Mouse (Mus musculus) 416B (cell line): ENCODE results near the gene Pigc.

Experiments
- DNase-seq: peaks from one replicate; pipeline ENCODE4 v3.0.0; 2011; ENCODE audit warnings: low read depth

Gene Pigc

GRCm38 (mm10) chr1:161976255-161977182 lies 7.5 kb downstream of the Pigc start:
- peak; percentile 96 for DNase-seq

DNA sequence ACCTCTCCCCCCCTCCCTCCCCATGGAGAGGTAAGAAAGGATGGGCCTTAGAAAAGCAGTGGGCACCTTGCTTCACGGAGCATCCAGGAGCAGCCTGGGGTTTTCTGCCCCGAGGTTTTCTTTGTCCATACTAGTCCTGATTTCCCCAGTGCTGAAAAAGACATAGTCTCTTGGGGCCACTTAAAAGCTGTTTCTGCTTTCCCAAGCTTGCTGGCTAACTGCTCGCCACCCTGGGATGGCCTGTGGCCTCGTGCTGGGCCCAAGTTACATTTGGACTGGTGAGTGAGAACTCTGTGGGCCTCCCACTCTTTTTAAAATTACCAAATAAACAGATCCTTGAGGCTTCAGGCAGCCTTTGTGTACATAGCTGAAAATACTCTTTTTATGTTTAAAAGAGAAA lies 8.3 kb downstream of the Pigc start:
- DNase-seq, result no peak

DNA sequence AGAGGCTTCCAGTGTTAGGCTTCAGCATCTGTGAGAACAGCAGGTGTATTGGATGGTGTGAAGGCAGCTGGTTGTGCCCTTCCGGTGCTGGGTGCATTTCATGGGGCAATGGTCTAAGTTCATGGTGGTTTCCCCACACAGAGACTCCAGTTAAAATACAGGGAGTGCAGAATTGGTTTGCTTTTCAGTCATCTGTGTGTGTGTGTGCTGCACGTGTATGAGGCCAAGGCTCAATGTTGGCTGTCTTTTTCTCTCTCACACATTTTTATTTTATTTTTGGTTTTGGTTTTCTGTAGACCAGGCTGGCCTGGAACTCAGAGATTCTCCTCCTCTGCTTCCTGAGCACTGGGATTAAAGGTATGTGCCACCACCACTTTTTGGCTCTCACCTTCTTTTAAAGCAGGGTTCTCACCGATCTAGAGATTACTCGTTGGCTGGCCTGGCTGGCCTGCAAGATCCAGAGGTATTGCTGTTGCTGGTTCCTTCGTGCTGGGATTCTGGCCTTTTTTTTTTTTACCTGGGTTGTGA lies 9.3 kb downstream of the Pigc start:
- no peak for DNase-seq

- DNase-seq, result no peak
These were observed 10.6 kb downstream of the Pigc start, which contains the start of gene 4930558K02Rik for GRCm38 (mm10) chr1:161979536-161979935. Gene 4930558K02Rik (minus strand): TSS chr1:161979636.

DNA sequence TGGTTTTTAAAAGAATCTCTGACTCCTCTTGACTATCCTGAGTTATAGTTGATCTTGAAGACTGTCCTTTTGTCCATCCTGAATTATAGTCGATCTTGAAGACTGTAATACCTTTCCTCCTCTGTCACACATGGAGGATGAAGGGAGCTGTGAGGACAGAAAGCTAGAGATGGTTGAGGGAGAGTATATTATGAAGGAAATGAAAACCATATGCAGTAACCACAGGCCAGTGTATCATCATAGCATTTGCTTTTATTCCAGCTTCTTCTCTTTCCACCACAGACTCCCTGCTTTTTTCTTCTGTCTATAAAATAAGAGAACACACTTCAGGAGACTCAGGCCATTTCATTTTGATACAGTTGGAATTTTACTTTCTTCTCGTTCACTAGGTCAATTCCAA lies 11.1 kb downstream of the Pigc start:
- DNase-seq, result no peak

GRCm38 (mm10) chr1:161980626-161981298 lies 11.8 kb downstream of the Pigc start:
- no peak for DNase-seq

DNA sequence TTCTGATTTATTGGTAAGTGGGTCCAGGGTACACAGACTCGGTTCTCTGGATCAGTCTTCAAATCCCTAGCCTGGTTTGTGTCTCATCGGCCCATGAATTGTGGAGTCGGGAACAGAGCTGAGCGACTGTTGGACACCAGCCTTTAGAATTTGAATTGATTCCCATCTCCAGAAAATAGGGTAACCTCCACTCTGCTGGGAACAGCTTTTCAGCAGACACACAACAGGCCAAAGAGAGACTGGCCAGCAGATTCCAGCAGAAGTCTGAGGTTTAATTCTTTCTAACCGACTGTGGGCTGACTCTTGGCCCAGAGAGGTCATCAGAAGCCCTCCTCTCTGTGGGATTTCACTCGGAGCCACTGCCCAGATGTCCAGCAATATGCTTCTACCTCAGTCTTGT lies 14.5 kb downstream of the Pigc start:
- DNase-seq, result no peak

- no peak for DNase-seq
These were observed 15.1 kb downstream of the Pigc start for GRCm38 (mm10) chr1:161983979-161984566.

DNA sequence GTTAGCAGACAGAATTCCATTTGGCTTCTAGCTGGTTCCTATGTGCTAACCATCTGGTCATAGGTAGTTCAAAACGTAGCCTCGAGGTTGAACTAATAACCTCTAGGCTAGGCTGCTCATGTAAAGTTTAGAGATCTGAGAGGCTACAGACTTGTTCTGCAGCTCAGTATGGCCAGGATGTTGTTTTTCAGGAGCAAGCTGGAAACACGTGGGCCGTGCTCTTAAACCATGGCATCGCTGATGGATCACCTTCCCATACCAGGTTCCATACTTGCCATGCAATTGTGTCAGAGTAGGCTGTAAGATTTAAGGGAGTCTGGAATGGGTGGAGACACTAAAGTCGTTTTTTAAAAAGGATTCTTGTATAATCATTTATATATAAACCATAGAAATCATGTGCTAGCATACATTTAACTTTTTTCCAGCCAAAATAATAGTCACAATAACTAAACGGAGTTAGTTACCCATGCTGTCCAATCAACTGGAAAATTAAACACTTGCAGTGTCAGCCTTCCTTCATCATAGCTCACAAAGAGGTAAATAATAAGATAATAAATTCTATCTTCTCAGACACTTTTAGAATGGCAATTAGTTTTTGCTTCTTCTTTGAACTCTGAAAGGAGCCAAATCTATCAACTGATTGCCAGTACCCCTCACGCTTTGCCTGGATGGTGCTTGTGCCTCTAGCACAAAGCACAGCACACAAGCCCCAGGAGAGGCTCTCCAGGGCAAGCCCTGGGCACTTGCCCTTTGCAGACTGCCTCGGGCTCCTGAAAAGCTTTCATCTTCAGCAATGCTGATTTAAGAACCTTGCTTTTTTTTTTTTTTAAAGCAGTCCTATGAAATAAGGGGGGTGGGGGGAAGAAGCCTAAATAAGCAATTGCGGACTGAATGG lies 21.9 kb downstream of the Pigc start:
- DNase-seq, result no peak

GRCm38 (mm10) chr1:161991846-161992245 lies 22.9 kb downstream of the Pigc start:
- DNase-seq, result no peak

- DNase-seq, result no peak
These were observed 23.4 kb downstream of the Pigc start for GRCm38 (mm10) chr1:161992389-161992788.

DNA sequence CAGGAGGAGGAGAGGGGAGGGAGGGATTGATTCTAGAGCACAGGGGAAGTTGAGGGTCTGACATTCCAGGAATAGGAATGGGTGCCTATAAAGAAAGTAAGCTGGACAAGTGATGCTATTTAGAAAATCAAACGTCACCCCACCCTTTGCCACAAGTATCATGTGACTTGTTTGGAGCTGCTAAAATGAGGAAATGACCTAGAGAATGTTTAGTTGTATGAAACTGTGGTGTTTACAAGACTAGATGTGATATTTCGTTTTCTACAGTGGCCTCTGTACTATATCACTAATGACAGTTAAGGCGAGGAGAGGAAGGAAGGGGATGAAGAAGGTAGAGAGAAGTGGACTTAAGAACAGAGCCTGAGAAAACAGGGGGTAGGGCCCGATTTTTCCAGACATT lies 29.8 kb downstream of the Pigc start:
- DNase-seq, result peak; percentile 71

- DNase-seq, result no peak
These were observed 30.4 kb downstream of the Pigc start for GRCm38 (mm10) chr1:161999338-161999737.

DNA sequence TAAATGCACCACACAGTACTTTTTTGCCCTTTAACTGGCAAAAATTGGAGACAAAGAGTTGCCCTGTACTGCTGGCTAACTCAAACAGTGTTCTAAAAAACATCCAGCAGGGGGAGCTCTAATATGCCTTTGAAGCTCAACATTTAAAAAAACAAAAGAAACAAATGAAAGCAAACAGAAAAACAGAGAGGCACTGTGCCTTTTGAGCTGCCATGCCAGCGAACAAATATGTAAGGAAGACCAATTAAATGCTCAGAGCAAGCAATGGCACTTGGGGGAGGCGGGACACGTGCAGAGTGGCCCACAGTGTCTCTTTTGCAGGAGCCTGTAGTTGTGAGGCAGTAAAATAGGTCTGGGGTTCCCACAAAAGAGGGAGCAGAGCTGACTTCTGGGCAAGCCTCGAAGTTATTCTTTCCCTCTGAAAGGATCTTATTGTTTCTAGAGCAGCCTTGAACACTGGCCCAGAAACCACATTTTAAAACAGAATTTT lies 30.9 kb downstream of the Pigc start:
- DNase-seq, result peak; percentile 83

DNA sequence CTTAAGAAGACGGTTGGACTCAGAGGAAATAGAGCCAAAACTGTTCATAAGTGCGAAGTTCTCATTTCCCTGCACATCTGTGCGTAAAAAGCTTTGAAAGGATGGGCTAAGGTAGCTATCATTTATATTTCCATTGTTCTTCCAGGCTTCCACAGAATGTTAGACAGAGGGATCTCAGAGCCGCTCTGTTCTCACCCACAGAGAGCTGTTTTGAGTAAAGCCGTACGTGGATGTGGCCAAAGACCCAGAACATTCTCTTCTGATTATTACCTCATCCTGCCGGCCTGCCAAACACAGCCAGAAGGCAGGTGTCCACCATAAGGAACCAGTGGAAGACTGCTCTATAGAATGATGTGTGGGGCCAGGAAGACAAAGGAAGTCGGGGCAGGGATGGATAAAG lies 32.3 kb downstream of the Pigc start:
- DNase-seq, result no peak

DNA sequence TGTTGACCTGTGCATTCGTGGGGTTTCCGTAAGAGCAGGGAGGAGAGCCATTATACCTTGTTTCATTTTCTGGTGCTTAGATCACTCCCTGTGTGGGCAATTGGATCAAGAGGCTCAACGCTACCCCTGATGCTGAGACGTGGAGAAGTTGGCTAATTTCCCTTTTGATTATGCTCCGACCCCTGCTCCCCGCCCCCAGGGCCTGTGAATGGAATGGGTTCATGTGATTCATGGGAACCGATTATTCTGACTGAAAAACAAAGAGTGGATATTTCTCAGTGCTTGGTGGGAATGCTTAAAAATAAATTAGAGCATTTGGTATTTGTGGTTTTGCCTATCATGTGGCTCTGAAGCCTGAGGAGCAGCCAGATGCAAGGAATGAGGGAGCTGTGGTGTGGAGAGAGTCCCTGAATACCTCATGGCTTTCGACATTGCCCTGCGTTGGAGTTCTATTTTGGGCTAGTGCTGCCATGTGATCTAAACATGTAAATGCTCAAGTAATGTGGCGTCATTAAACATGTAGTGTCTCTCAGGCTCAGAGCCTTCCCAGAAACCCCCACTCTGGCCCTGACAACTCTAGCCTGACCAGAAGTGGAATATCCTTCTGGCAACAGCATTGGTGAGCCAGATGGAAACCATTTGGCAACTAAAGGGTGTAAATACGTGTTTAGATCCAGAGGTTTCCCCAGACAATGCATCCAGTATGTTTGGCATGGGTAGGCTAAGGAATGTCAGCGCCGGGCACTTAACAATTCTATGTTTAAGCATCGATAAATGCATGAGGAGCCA lies 34.9 kb downstream of the Pigc start:
- no peak for DNase-seq

- no peak for DNase-seq
These were observed 35.5 kb downstream of the Pigc start for GRCm38 (mm10) chr1:162004518-162004780.

- peak; percentile 38 for DNase-seq
These were observed 36.1 kb downstream of the Pigc start for GRCm38 (mm10) chr1:162004821-162005770.

DNA sequence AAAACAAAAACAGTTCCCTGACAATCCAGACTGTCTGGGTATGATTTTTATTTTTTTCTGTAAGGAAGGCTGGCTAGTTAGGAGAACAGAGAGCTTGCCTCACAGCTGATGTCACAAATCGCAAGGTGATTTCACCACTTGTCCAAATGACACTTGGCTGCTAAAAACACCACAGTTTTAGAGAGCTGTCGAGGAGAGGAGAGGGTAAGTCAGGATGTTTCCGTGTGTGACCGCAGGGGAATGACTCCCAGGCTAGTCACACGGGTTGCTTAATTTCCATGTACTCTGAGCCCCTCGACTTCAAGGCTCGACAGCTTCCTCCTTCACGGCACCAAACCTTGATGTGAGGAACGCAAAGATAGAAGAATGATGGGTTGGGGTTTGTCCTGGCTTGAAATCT lies 37.1 kb downstream of the Pigc start:
- DNase-seq, result peak; percentile 76

DNA sequence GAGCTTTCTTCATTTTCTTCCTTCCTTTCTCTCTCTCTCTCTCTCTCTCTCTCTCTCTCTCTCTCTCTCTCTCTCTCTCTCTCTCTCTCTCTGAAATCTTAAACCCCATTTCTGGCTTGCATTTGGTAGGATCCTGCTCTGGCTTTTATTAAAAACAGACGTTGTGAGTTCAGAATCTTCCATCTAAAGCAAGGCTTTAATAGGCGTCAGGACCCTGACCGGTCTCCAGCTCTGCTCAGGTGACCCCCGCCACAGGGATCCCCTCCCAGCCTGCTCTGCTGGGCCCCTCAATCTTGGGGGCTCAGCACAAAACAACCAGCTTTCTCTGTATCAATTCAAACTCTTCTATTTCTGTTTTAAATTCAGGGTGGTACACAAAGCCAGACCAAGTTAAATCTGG lies 39.2 kb downstream of the Pigc start:
- no peak for DNase-seq
